11 mouse cellular contexts compared by ENCODE assay signal in the genomic region with DNA sequence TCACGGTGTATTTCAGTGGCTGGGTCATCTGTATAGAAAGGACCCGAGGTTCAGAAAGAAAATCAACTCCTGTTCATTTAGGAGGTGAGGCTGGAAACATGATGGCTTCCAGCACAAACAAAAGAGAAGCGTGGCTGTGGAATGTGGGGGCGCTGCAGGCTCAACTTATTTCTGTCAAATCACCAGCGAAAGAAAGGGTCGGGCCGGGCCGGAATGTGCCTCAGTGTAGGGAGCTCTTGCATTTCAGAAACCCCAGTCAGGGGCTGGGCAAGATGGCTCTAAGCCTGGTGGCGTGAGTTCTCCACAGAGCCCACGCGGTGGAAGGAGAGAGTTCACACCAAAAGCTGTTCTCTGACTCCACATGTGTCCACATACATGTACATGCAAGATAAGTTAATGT. TPM values are rescaled to one million over a fixed set of nuclear protein-coding genes. Genes with fewer than 3 reads are reported as not detected.
DNase-seq lines count a peak whose midpoint lies in the region; ATAC-seq lines count a peak whose summit lies in the region.
"Had no signal": no experiment of that assay in that cellular context is flagged by ENCODE, and none has a peak within 500 bp of the region (broad histone marks: within the 10 kb centered on the region; RNA-seq: fewer than 3 reads in every experiment).

No protein-coding gene starts in this region.

- H3K4me2 ChIP-seq in midbrain, embryonic 14.5 days (ENCODE audit: low read length), result no peak overlapping the region
- no peak overlapping the region for H3K4me2 ChIP-seq in midbrain, embryonic 16.5 days (ENCODE audit: low read length)
- no peak overlapping the region for H3K4me2 ChIP-seq in stomach, embryonic 16.5 days (ENCODE audit: low read depth, low read length)

- H3K27ac ChIP-seq in heart, embryonic 10.5 days, result peak overlapping the region; percentile 62; the same call in 1 of the 2 replicates
- no peak overlapping the region for H3K27ac ChIP-seq in midbrain, embryonic 14.5 days (replicated peaks; ENCODE audit: low read depth, low read length)
- no peak overlapping the region; the same call in 1 of the 2 replicates for H3K27ac ChIP-seq in midbrain, embryonic 16.5 days (ENCODE audit: low read length)
- H3K27ac ChIP-seq in limb, embryonic 10.5 days, result peak overlapping the region; percentile 53
- H3K27ac ChIP-seq in stomach, embryonic 16.5 days (ENCODE audit: low read length), result peak overlapping the region; percentile 60
- H3K27ac ChIP-seq: macrophage had no signal

- no peak overlapping the region for H3K9ac ChIP-seq in midbrain, embryonic 14.5 days (replicated peaks; ENCODE audit: low read length)
- no peak overlapping the region for H3K9ac ChIP-seq in midbrain, embryonic 16.5 days (ENCODE audit: low read depth, low read length)
- no peak overlapping the region for H3K9ac ChIP-seq in stomach, embryonic 16.5 days (ENCODE audit: low read length)

- H3K4me3 ChIP-seq in heart, embryonic 10.5 days, result no peak overlapping the region
- H3K4me3 ChIP-seq in midbrain, embryonic 14.5 days (replicated peaks; ENCODE audit: low read depth, low read length), result no peak overlapping the region
- H3K4me3 ChIP-seq in midbrain, embryonic 16.5 days (ENCODE audit: low read depth, low read length), result no peak overlapping the region
- no peak overlapping the region for H3K4me3 ChIP-seq in limb, embryonic 10.5 days
- H3K4me3 ChIP-seq in stomach, embryonic 16.5 days (replicated peaks; ENCODE audit: low read length), result no peak overlapping the region

- H3K27me3 ChIP-seq in heart, embryonic 10.5 days (ENCODE audit: insufficient read depth, poor library complexity, severe bottlenecking), result no peaks in the 10 kb centered on the region
- H3K27me3 ChIP-seq in midbrain, embryonic 14.5 days (ENCODE audit: control insufficient read depth, insufficient read depth, low read length), result no peaks in the 10 kb centered on the region
- H3K27me3 ChIP-seq in midbrain, embryonic 16.5 days (ENCODE audit: control insufficient read depth, insufficient read depth, low read depth, low read length), result no peaks in the 10 kb centered on the region
- no peaks in the 10 kb centered on the region for H3K27me3 ChIP-seq in limb, embryonic 10.5 days (ENCODE audit: low read depth, poor library complexity, severe bottlenecking)
- no peaks in the 10 kb centered on the region for H3K27me3 ChIP-seq in stomach, embryonic 16.5 days (ENCODE audit: control insufficient read depth, insufficient read depth, low read length)
- H3K27me3 ChIP-seq: Patski had no signal

- H3K4me1 ChIP-seq in heart, embryonic 10.5 days, result peaks cover 15% of the 10 kb centered on the region
- peaks cover 6% of the 10 kb centered on the region; the same call in 1 of the 2 replicates for H3K4me1 ChIP-seq in midbrain, embryonic 14.5 days (ENCODE audit: control insufficient read depth, insufficient read depth, low read length)
- H3K4me1 ChIP-seq in midbrain, embryonic 16.5 days (ENCODE audit: control insufficient read depth, insufficient read depth, low read length), result peaks cover 6% of the 10 kb centered on the region; the same call in 1 of the 2 replicates
- peaks cover 44% of the 10 kb centered on the region for H3K4me1 ChIP-seq in limb, embryonic 10.5 days
- no peaks in the 10 kb centered on the region; the same call in none of the 2 replicates for H3K4me1 ChIP-seq in stomach, embryonic 16.5 days (ENCODE audit: control insufficient read depth, insufficient read depth, low read length)

- no peaks in the 10 kb centered on the region for H3K36me3 ChIP-seq in heart, embryonic 10.5 days
- H3K36me3 ChIP-seq in midbrain, embryonic 14.5 days (ENCODE audit: control insufficient read depth, insufficient read depth, low read length), result no peaks in the 10 kb centered on the region
- H3K36me3 ChIP-seq in midbrain, embryonic 16.5 days (ENCODE audit: control insufficient read depth, insufficient read depth, low read length), result no peaks in the 10 kb centered on the region
- H3K36me3 ChIP-seq in limb, embryonic 10.5 days, result no peaks in the 10 kb centered on the region
- no peaks in the 10 kb centered on the region for H3K36me3 ChIP-seq in stomach, embryonic 16.5 days (ENCODE audit: control insufficient read depth, insufficient read depth, low read length)

- 47% methylated on average over 11 of the region's 11 CpGs for WGBS in heart, embryonic 10.5 days
- 59% methylated on average over 11 of the region's 11 CpGs for WGBS in midbrain, embryonic 14.5 days
- 46% methylated on average over 11 of the region's 11 CpGs for WGBS in midbrain, embryonic 16.5 days
- WGBS in limb, embryonic 10.5 days, result 62% methylated on average over 11 of the region's 11 CpGs
- 26% methylated on average over 11 of the region's 11 CpGs for WGBS in stomach, embryonic 16.5 days

- ATAC-seq in midbrain, embryonic 14.5 days (ENCODE audit: low FRiP score, low TSS enrichment), result no peak
- ATAC-seq in midbrain, embryonic 16.5 days, result no peak
- no peak for ATAC-seq in stomach, embryonic 16.5 days (ENCODE audit: insufficient read depth, low FRiP score)
- no peak for ATAC-seq in megakaryocyte-erythroid progenitor cell, adult 5-6 weeks (replicated peaks; ENCODE audit: low FRiP score, low TSS enrichment, poor library complexity, severe bottlenecking)
- ATAC-seq: Patski had no signal

- DNase-seq in heart, embryonic 10.5 days (ENCODE audit: low spot score), result no peak
- no peak for DNase-seq in heart, adult 9 months (ENCODE audit: low spot score in 2 of 2)
- peak; percentile 14 for DNase-seq in midbrain, embryonic 14.5 days
- peak; percentile 53 for DNase-seq in limb, embryonic 10.5 days (ENCODE audit: low spot score)
- DNase-seq in urinary bladder, postnatal 36 days (ENCODE audit: low spot score in 2 of 2), result no peak
- DNase-seq: heart, adult 18-20 months had no signal

- H3K9me3 ChIP-seq in heart, embryonic 10.5 days, result no peaks in the 10 kb centered on the region
- H3K9me3 ChIP-seq in midbrain, embryonic 14.5 days (ENCODE audit: control insufficient read depth, low read length), result no peaks in the 10 kb centered on the region
- no peaks in the 10 kb centered on the region for H3K9me3 ChIP-seq in midbrain, embryonic 16.5 days (replicated peaks; ENCODE audit: control insufficient read depth, low read length, poor library complexity, severe bottlenecking)
- H3K9me3 ChIP-seq in limb, embryonic 10.5 days (replicated peaks), result no peaks in the 10 kb centered on the region
- H3K9me3 ChIP-seq in stomach, embryonic 16.5 days (replicated peaks; ENCODE audit: control insufficient read depth, low read length), result no peaks in the 10 kb centered on the region

RNA-seq across cellular contexts. Expression of a gene that starts 13.3 kb away (rescaled TPM):
- polyA plus RNA-seq in heart, embryonic 10.5 days (2016; fragmentation: Nextera tagmentation; extraction: Ambion mirVana), result 25.9 and 29.4 TPM in 2 replicates
- polyA plus RNA-seq in midbrain, embryonic 14.5 days (2014; fragmentation: Nextera tagmentation; extraction: Ambion mirVana), result 8.5 and 15.3 TPM in 2 replicates
- polyA plus RNA-seq in midbrain, embryonic 16.5 days (2015; fragmentation: Nextera tagmentation; extraction: Ambion mirVana), result 11.8 and 15.2 TPM in 2 replicates
- 56.8 and 70.8 TPM in 2 replicates for polyA plus RNA-seq in limb, embryonic 10.5 days (2016; fragmentation: Nextera tagmentation; extraction: Ambion mirVana)
- 89.4 and 95.8 TPM in 2 replicates for polyA plus RNA-seq in stomach, embryonic 16.5 days (2015; fragmentation: Nextera tagmentation; extraction: Ambion mirVana)
- total RNA-seq in megakaryocyte-erythroid progenitor cell, adult 5-6 weeks (2014; fragmentation: Nextera tagmentation), result 0.09 TPM in 1 of 2 replicates, not detected in the other
- total RNA-seq in megakaryocyte-erythroid progenitor cell, adult 5-6 weeks (2017), result 0.11 TPM in 1 of 2 replicates, not detected in the other

Comparison
In these comparisons a context has a peak if more than half of its experiments do, and no peak if none do; other contexts are left out.
1. DNase-seq: peak in midbrain, embryonic 14.5 days (single experiment) and limb, embryonic 10.5 days (single experiment); none in heart, embryonic 10.5 days (single experiment), heart, adult 9 months (0 of 2) and urinary bladder, postnatal 36 days (0 of 2).
2. H3K27ac ChIP-seq: peak in heart, embryonic 10.5 days (single experiment), limb, embryonic 10.5 days (single experiment) and stomach, embryonic 16.5 days (single experiment); none in midbrain, embryonic 14.5 days (single experiment) and midbrain, embryonic 16.5 days (single experiment).